Comparison of ENCODE assay signal across 8 mouse cellular contexts in the genomic region with DNA sequence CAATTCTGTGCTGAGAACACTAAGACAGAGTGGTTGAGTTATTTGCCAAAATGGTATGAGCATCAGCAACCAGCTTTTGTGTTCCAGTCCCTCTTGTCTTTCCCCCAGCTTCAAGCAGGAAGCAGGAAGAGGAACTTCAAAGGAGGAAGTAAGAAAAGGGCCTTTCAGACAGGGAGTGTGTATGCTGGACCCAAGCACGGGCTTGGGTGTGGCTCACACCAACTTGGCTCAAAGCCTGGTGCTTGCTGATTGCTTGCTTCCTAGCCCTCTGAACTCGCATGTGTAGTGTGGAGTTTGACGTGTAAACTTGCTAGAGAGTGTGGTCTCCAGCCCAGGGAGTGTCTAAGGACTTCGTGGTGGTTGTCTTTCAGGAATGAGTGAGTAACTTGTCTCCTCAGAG.
DNase-seq lines count a peak whose midpoint lies in the region; ATAC-seq lines count a peak whose summit lies in the region.

No protein-coding gene starts in this region.

- ATAC-seq in megakaryocyte-erythroid progenitor cell, adult 5-6 weeks (replicated peaks; ENCODE audit: low FRiP score, low TSS enrichment, poor library complexity, severe bottlenecking): peak; percentile 53
- no peak for ATAC-seq in midbrain, embryonic 13.5 days

- no peak overlapping the region for H3K4me3 ChIP-seq in heart, embryonic 10.5 days
- H3K4me3 ChIP-seq in midbrain, embryonic 13.5 days (replicated peaks): no peak overlapping the region
- no peak overlapping the region for H3K4me3 ChIP-seq in forebrain, embryonic 10.5 days

- no peak overlapping the region for H3K4me2 ChIP-seq in midbrain, embryonic 13.5 days (replicated peaks)

- H3K4me1 ChIP-seq in heart, embryonic 10.5 days: peaks cover 38% of the 10 kb centered on the region
- no peaks in the 10 kb centered on the region for H3K4me1 ChIP-seq in midbrain, embryonic 13.5 days (replicated peaks)
- peaks cover 18% of the 10 kb centered on the region for H3K4me1 ChIP-seq in forebrain, embryonic 10.5 days

- peak overlapping the region; percentile 67 for H3K27ac ChIP-seq in heart, embryonic 10.5 days
- H3K27ac ChIP-seq in midbrain, embryonic 13.5 days: no peak overlapping the region
- H3K27ac ChIP-seq in forebrain, embryonic 10.5 days: no peak overlapping the region

- peak; percentile 6 for DNase-seq in thymus, postnatal 0 days (ENCODE audit: low spot score)
- no peak for DNase-seq in thymus, postnatal 36 days
- peak; percentile 86 for DNase-seq in heart, embryonic 10.5 days (ENCODE audit: low spot score)
- peak; percentile 27 to 57 for DNase-seq in kidney, postnatal 4 days
- DNase-seq in embryo, embryonic 10.5 days (ENCODE audit: low spot score): no peak
- DNase-seq in forebrain, embryonic 10.5 days (ENCODE audit: extremely low spot score, low spot score): no peak

- no peaks in the 10 kb centered on the region for H3K9me3 ChIP-seq in heart, embryonic 10.5 days
- no peaks in the 10 kb centered on the region for H3K9me3 ChIP-seq in midbrain, embryonic 13.5 days
- H3K9me3 ChIP-seq in forebrain, embryonic 10.5 days: no peaks in the 10 kb centered on the region

- no peaks in the 10 kb centered on the region for H3K36me3 ChIP-seq in heart, embryonic 10.5 days
- H3K36me3 ChIP-seq in midbrain, embryonic 13.5 days: no peaks in the 10 kb centered on the region
- no peaks in the 10 kb centered on the region for H3K36me3 ChIP-seq in forebrain, embryonic 10.5 days (replicated peaks)

- 39% methylated on average over 4 of the region's 4 CpGs for WGBS in heart, embryonic 10.5 days
- WGBS in midbrain, embryonic 13.5 days: 74% methylated on average over 4 of the region's 4 CpGs
- 81% methylated on average over 4 of the region's 4 CpGs for WGBS in forebrain, embryonic 10.5 days

- H3K9ac ChIP-seq in midbrain, embryonic 13.5 days (replicated peaks): no peak overlapping the region

- no peaks in the 10 kb centered on the region for H3K27me3 ChIP-seq in heart, embryonic 10.5 days (ENCODE audit: insufficient read depth, poor library complexity, severe bottlenecking)
- H3K27me3 ChIP-seq in midbrain, embryonic 13.5 days: 0 out of 2 replicates have a peak, but pooled peaks cover 4% of the 10 kb centered on the region
- H3K27me3 ChIP-seq in forebrain, embryonic 10.5 days (ENCODE audit: poor library complexity, severe bottlenecking): peaks cover 11% of the 10 kb centered on the region

Comparison
In these comparisons a context has a peak if more than half of its experiments do, and no peak if none do; other contexts are left out.
1. DNase-seq: peak in thymus, postnatal 0 days (single experiment), heart, embryonic 10.5 days (single experiment) and kidney, postnatal 4 days (2 of 2); none in thymus, postnatal 36 days (0 of 2), embryo, embryonic 10.5 days (single experiment) and forebrain, embryonic 10.5 days (single experiment).